ENCODE assay signal across 29 mouse cellular contexts in the genomic region with DNA sequence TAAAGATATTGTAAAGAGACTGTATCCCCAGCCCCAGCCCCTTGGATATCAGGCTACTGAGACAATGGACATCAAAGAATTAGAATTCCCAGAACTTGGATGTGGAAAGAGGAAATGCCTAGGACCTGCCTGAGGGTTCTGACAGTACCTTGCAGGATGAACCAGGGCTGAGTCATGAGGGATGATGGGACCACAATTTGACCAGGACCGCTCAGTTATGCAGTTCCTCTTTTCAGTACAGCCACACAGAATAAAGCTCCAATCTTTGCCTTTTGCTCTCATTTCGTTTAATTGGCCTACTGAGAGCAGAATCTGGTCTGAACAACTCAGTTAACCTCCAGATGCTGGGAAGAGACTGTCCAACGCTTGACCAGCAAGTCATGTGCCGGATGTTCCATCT. TPM values are rescaled to one million over a fixed set of nuclear protein-coding genes. Genes with fewer than 3 reads are reported as not detected.
DNase-seq lines count a peak whose midpoint lies in the region; ATAC-seq and TF ChIP-seq lines count a peak whose summit lies in the region.
"Had no signal": no experiment of that assay in that cellular context is flagged by ENCODE, and none has a peak within 500 bp of the region (broad histone marks: within the 10 kb centered on the region; RNA-seq: fewer than 3 reads in every experiment).

No protein-coding gene starts in this region.

- no peaks in the 10 kb centered on the region for H3K36me3 ChIP-seq in CH12.LX (replicated peaks in 1 of 2; ENCODE audit: control insufficient read depth in 1 of 2, insufficient read depth in 1 of 2, low read length in 1 of 2)
- H3K36me3 ChIP-seq in limb, embryonic 12.5 days: no peaks in the 10 kb centered on the region
- H3K36me3 ChIP-seq in midbrain, embryonic 13.5 days: no peaks in the 10 kb centered on the region
- H3K36me3 ChIP-seq: hindbrain, embryonic 15.5 days; liver, embryonic 15.5 days; neural tube, embryonic 13.5 days; stomach, embryonic 15.5 days had no signal

- H3K9me3 ChIP-seq in CH12.LX (replicated peaks; ENCODE audit: low read length): no peaks in the 10 kb centered on the region
- no peaks in the 10 kb centered on the region for H3K9me3 ChIP-seq in limb, embryonic 12.5 days
- no peaks in the 10 kb centered on the region for H3K9me3 ChIP-seq in midbrain, embryonic 13.5 days
- H3K9me3 ChIP-seq: hindbrain, embryonic 15.5 days; liver, embryonic 15.5 days; neural tube, embryonic 13.5 days; stomach, embryonic 15.5 days had no signal

- WGBS in limb, embryonic 12.5 days: 76% methylated on average over 4 of the region's 4 CpGs
- 92% methylated on average over 4 of the region's 4 CpGs for WGBS in midbrain, embryonic 13.5 days

- TF ChIP-seq POLR2A in CH12.LX (IDR thresholded peaks at IDR 0.05; ENCODE audit: low read depth, low read length): no peak

- TF ChIP-seq RAD21 in CH12.LX (IDR thresholded peaks at IDR 0.05; ENCODE audit: low read depth, low read length): no peak

- no peak for TF ChIP-seq CTCF in CH12.LX (conservative IDR thresholded peaks at IDR 0.05 in 1 of 2, IDR thresholded peaks at IDR 0.05 in 1 of 2; ENCODE audit: low read depth in 2 of 2, low read length in 2 of 2)

- DNase-seq in CH12.LX (ENCODE audit: extremely low read depth): peak; percentile 63
- DNase-seq in right cerebral cortex, postnatal 36 days (ENCODE audit: low spot score in 2 of 2): no peak
- DNase-seq: adrenal gland, postnatal 10 days; cerebellum, adult 18-20 months; cerebellum, postnatal 25 days; gastrocnemius, postnatal 14 days; heart, adult 18-20 months; heart, postnatal 4 days; kidney, adult 11 months; kidney, postnatal 25 days; liver; lung, embryonic 14.5 days; lung, postnatal 14 days had no signal

- peak; percentile 86 for ATAC-seq in common myeloid progenitor, adult 5-6 weeks (replicated peaks; ENCODE audit: low read depth, poor library complexity, severe bottlenecking)
- no peak for ATAC-seq in limb, embryonic 12.5 days (ENCODE audit: insufficient number of reproducible peaks, insufficient read depth, low FRiP score, low TSS enrichment, low read depth)
- no peak for ATAC-seq in midbrain, embryonic 13.5 days
- ATAC-seq in erythroblast, adult 5-6 weeks (replicated peaks; ENCODE audit: low FRiP score, poor library complexity, severe bottlenecking): no peak
- no peak for ATAC-seq in cerebellum, adult (ENCODE audit: insufficient number of reproducible peaks, low FRiP score, low TSS enrichment)
- ATAC-seq: forebrain, embryonic 14.5 days; inflammation-experienced regulatory T-cells, adult 6 months had no signal

- no peak overlapping the region for H3K4me3 ChIP-seq in CH12.LX (replicated peaks in 1 of 3; ENCODE audit: low read depth in 2 of 3, low read length in 2 of 3, poor library complexity in 1 of 3)
- H3K4me3 ChIP-seq in limb, embryonic 12.5 days (replicated peaks): no peak overlapping the region
- H3K4me3 ChIP-seq in midbrain, embryonic 13.5 days (replicated peaks): no peak overlapping the region
- H3K4me3 ChIP-seq: hindbrain, embryonic 15.5 days; left cerebral cortex, adult 2 months; liver, embryonic 15.5 days; myocyte; neural tube, embryonic 13.5 days; stomach, embryonic 15.5 days had no signal

- dilution Hi-C loops in CH12.LX (cut with MboI; ENCODE audit: extremely low pct_ligation_motif_present, extremely low pct_unique_long_range_greater_than_20kb, low sequenced_read_pairs): no loop called here

- H3K9ac ChIP-seq in CH12.LX (ENCODE audit: insufficient read depth, low read depth): no peak overlapping the region
- no peak overlapping the region for H3K9ac ChIP-seq in limb, embryonic 12.5 days (replicated peaks)
- H3K9ac ChIP-seq in midbrain, embryonic 13.5 days (replicated peaks): no peak overlapping the region
- H3K9ac ChIP-seq: hindbrain, embryonic 15.5 days; liver, embryonic 15.5 days; lung, embryonic 14.5 days; neural tube, embryonic 13.5 days; stomach, embryonic 15.5 days had no signal

- no peaks in the 10 kb centered on the region for H3K27me3 ChIP-seq in CH12.LX (replicated peaks)
- H3K27me3 ChIP-seq in limb, embryonic 12.5 days: 0 out of 2 replicates have a peak, but pooled peaks cover 4% of the 10 kb centered on the region
- H3K27me3 ChIP-seq in midbrain, embryonic 13.5 days: no peaks in the 10 kb centered on the region
- H3K27me3 ChIP-seq: hindbrain, embryonic 15.5 days; liver, embryonic 15.5 days; neural tube, embryonic 13.5 days; stomach, embryonic 15.5 days had no signal

- in situ Hi-C loops in CH12.LX (cut with MboI; ENCODE audit: low pct_ligation_motif_present, low pct_unique_long_range_greater_than_20kb, low sequenced_read_pairs): loop anchor here (10.0 kb wide), 1 partner anchor 49 kb away; no protein-coding TSS in a partner anchor

- H3K27ac ChIP-seq in CH12.LX (ENCODE audit: insufficient read depth, low read depth): no peak overlapping the region
- peak overlapping the region; percentile 83 for H3K27ac ChIP-seq in limb, embryonic 12.5 days
- H3K27ac ChIP-seq in midbrain, embryonic 13.5 days: no peak overlapping the region
- H3K27ac ChIP-seq: hindbrain, embryonic 15.5 days; left cerebral cortex, adult 2 months; liver, embryonic 15.5 days; neural tube, embryonic 13.5 days; stomach, embryonic 15.5 days had no signal

- peaks cover 21 to 76% of the 10 kb centered on the region in 2 experiments for H3K4me1 ChIP-seq in CH12.LX (ENCODE audit: control insufficient read depth in 1 of 2, insufficient read depth in 2 of 2)
- H3K4me1 ChIP-seq in limb, embryonic 12.5 days (replicated peaks): peaks cover 59% of the 10 kb centered on the region
- peaks cover 24% of the 10 kb centered on the region for H3K4me1 ChIP-seq in midbrain, embryonic 13.5 days (replicated peaks)

- H3K79me2 ChIP-seq in CH12.LX (replicated peaks; ENCODE audit: control insufficient read depth, extremely low read depth, insufficient read depth, poor library complexity, severe bottlenecking): no peaks in the 10 kb centered on the region

- peak; percentile 56 for TF ChIP-seq EP300 in CH12.LX (IDR thresholded peaks at IDR 0.05; ENCODE audit: low read length)

- H3K4me2 ChIP-seq in CH12.LX (ENCODE audit: insufficient read depth, low read depth, poor library complexity, severe bottlenecking): no peak overlapping the region
- H3K4me2 ChIP-seq in limb, embryonic 12.5 days: no peak overlapping the region
- no peak overlapping the region for H3K4me2 ChIP-seq in midbrain, embryonic 13.5 days (replicated peaks)
- H3K4me2 ChIP-seq: heart, embryonic 11.5 days; hindbrain, embryonic 15.5 days; liver, embryonic 15.5 days; lung, embryonic 14.5 days; midbrain, embryonic 11.5 days; neural tube, embryonic 13.5 days; stomach, embryonic 15.5 days had no signal

TF ChIP-seq in CH12.LX, 34 proteins besides CTCF, POLR2A, EP300 and RAD21:
- TF ChIP-seq IRF4 (IDR thresholded peaks at IDR 0.05; ENCODE audit: low read depth, low read length) (peak; percentile 16; the same call in 1 of the 2 replicates), JUN (IDR thresholded peaks at IDR 0.05; ENCODE audit: insufficient read depth, low read depth, low read length) (no peak)

RNA-seq across cellular contexts. Expression of gene Scn11a, which starts 18.3 kb away (rescaled TPM):
- 0.04 and 0.13 TPM in 2 replicates for total RNA-seq in CH12.LX (2012; rRNA removed)
- total RNA-seq in CH12.LX (2014; rRNA removed): 0.13 and 0.23 TPM in 2 replicates
- polyA plus RNA-seq in CH12.LX (2012; ENCODE audit: insufficient read length, low read depth): 0.54 and 0.63 TPM in 2 replicates
- total RNA-seq in common myeloid progenitor, adult 5-6 weeks (2017): not detected in 2 replicates
- 0.22 and 0.28 TPM in 2 replicates for polyA plus RNA-seq in limb, embryonic 12.5 days (2016; fragmentation: Nextera tagmentation; extraction: Ambion mirVana)
- polyA plus RNA-seq in midbrain, embryonic 13.5 days (2015; fragmentation: Nextera tagmentation; extraction: Ambion mirVana): 0.15 and 0.17 TPM in 2 replicates
- not detected in 2 replicates for total RNA-seq in erythroblast, adult 5-6 weeks (2015; ENCODE audit: low replicate concordance)
- total RNA-seq in erythroblast, adult 5-6 weeks (2017; ENCODE audit: low replicate concordance): not detected in 2 replicates
- total RNA-seq: gastrocnemius, postnatal 14 days; layer of hippocampus, adult 18-20 months had no signal

RNA-seq across cellular contexts. Expression of gene Wdr48, which starts 51.1 kb away (rescaled TPM):
- total RNA-seq in CH12.LX (2012; rRNA removed): 26.7 and 26.9 TPM in 2 replicates
- 31.0 and 32.3 TPM in 2 replicates for total RNA-seq in CH12.LX (2014; rRNA removed)
- polyA plus RNA-seq in CH12.LX (2012; ENCODE audit: insufficient read length, low read depth): 31.6 and 32.0 TPM in 2 replicates
- total RNA-seq in common myeloid progenitor, adult 5-6 weeks (2017): 44.2 and 46.8 TPM in 2 replicates
- 63.7 and 66.2 TPM in 2 replicates for polyA plus RNA-seq in limb, embryonic 12.5 days (2016; fragmentation: Nextera tagmentation; extraction: Ambion mirVana)
- polyA plus RNA-seq in midbrain, embryonic 13.5 days (2015; fragmentation: Nextera tagmentation; extraction: Ambion mirVana): 74.5 and 75.3 TPM in 2 replicates
- total RNA-seq in erythroblast, adult 5-6 weeks (2015; ENCODE audit: low replicate concordance): 31.3 and 85.3 TPM in 2 replicates
- total RNA-seq in erythroblast, adult 5-6 weeks (2017; ENCODE audit: low replicate concordance): 23.1 and 25.5 TPM in 2 replicates
